Comparison of ENCODE assay signal across 13 mouse cellular contexts in genomic region chr11:110439354-110439753, GRCm38 (mm10). TPM values are rescaled to one million over a fixed set of nuclear protein-coding genes. Genes with fewer than 3 reads are reported as not detected.
A peak's percentile ranks its signal among the peaks of the same experiment; 100 is the strongest.
DNase-seq lines count a peak whose midpoint lies in the region; ATAC-seq lines count a peak whose summit lies in the region.
"Had no signal": no experiment of that assay in that cellular context is flagged by ENCODE, and none has a peak within 500 bp of the region (broad histone marks: within the 10 kb centered on the region; RNA-seq: fewer than 3 reads in every experiment).

No protein-coding gene starts in this region.

- no peaks in the 10 kb centered on the region for H3K36me3 ChIP-seq in limb, embryonic 11.5 days (ENCODE audit: control insufficient read depth, insufficient read depth, low read length)
- 0 out of 2 replicates have a peak, but pooled peaks cover 3% of the 10 kb centered on the region for H3K36me3 ChIP-seq in midbrain, embryonic 16.5 days (ENCODE audit: control insufficient read depth, insufficient read depth, low read length)
- H3K36me3 ChIP-seq in midbrain, embryonic 11.5 days (ENCODE audit: control insufficient read depth, insufficient read depth, low read length) = no peaks in the 10 kb centered on the region

- no peak overlapping the region for H3K4me2 ChIP-seq in limb, embryonic 11.5 days (ENCODE audit: low read depth, severe bottlenecking)
- H3K4me2 ChIP-seq in midbrain, embryonic 16.5 days (ENCODE audit: low read length) = no peak overlapping the region
- no peak overlapping the region for H3K4me2 ChIP-seq in midbrain, embryonic 11.5 days
- H3K4me2 ChIP-seq: liver, embryonic 15.5 days had no signal

- no peaks in the 10 kb centered on the region for H3K27me3 ChIP-seq in limb, embryonic 11.5 days (ENCODE audit: control insufficient read depth, insufficient read depth, low read length)
- H3K27me3 ChIP-seq in midbrain, embryonic 16.5 days (ENCODE audit: control insufficient read depth, insufficient read depth, low read depth, low read length) = no peaks in the 10 kb centered on the region
- no peaks in the 10 kb centered on the region for H3K27me3 ChIP-seq in midbrain, embryonic 11.5 days (ENCODE audit: control insufficient read depth, insufficient read depth, low read length)
- H3K27me3 ChIP-seq: liver, embryonic 15.5 days had no signal

- H3K27ac ChIP-seq in limb, embryonic 11.5 days (replicated peaks; ENCODE audit: low read depth, low read length) = no peak overlapping the region
- no peak overlapping the region for H3K27ac ChIP-seq in midbrain, embryonic 16.5 days (ENCODE audit: low read length)
- H3K27ac ChIP-seq in midbrain, embryonic 11.5 days (ENCODE audit: low read depth, low read length) = no peak overlapping the region
- H3K27ac ChIP-seq: liver, embryonic 15.5 days; midbrain, embryonic 10.5 days had no signal

- 43% methylated on average over 7 of the region's 7 CpGs for WGBS in limb, embryonic 11.5 days
- WGBS in midbrain, embryonic 16.5 days = 54% methylated on average over 7 of the region's 7 CpGs
- WGBS in midbrain, embryonic 11.5 days = 74% methylated on average over 7 of the region's 7 CpGs

- peak; percentile 33 to 41 for DNase-seq in kidney, postnatal 4 days
- DNase-seq in kidney, postnatal 25 days = no peak
- peak; percentile 53 for DNase-seq in c-Kit-positive CD71-negative TER-119-negative erythroid progenitor cells, embryonic 14.5 days (ENCODE audit: low read depth)
- DNase-seq in limb, embryonic 11.5 days (ENCODE audit: low spot score) = peak; percentile 35
- DNase-seq in adrenal gland, postnatal 10 days = no peak
- no peak for DNase-seq in midbrain, embryonic 11.5 days (ENCODE audit: low spot score, missing footprints)
- DNase-seq: adrenal gland, adult 8-10 months; cerebellum, adult 11-12 months; layer of hippocampus, postnatal 36 days had no signal

- ATAC-seq in CD4-positive, CD25-positive, alpha-beta regulatory T cell, adult 4 months = peak; percentile 54
- ATAC-seq in limb, embryonic 11.5 days (ENCODE audit: insufficient number of reproducible peaks, low FRiP score, low TSS enrichment, low read depth) = no peak
- ATAC-seq in midbrain, embryonic 16.5 days = no peak
- ATAC-seq in midbrain, embryonic 11.5 days (ENCODE audit: low FRiP score) = no peak

- H3K9me3 ChIP-seq in limb, embryonic 11.5 days (ENCODE audit: control insufficient read depth, low read length) = no peaks in the 10 kb centered on the region
- H3K9me3 ChIP-seq in midbrain, embryonic 16.5 days (replicated peaks; ENCODE audit: control insufficient read depth, low read length, poor library complexity, severe bottlenecking) = no peaks in the 10 kb centered on the region
- no peaks in the 10 kb centered on the region; the same call in 1 of the 2 replicates for H3K9me3 ChIP-seq in midbrain, embryonic 11.5 days (ENCODE audit: control insufficient read depth, low read length)
- H3K9me3 ChIP-seq: liver, embryonic 15.5 days had no signal

- H3K9ac ChIP-seq in limb, embryonic 11.5 days (ENCODE audit: low read length) = no peak overlapping the region
- H3K9ac ChIP-seq in midbrain, embryonic 16.5 days (ENCODE audit: low read depth, low read length) = no peak overlapping the region
- H3K9ac ChIP-seq in midbrain, embryonic 11.5 days (ENCODE audit: low read length) = no peak overlapping the region
- H3K9ac ChIP-seq: liver, embryonic 15.5 days had no signal

- no peaks in the 10 kb centered on the region for H3K4me1 ChIP-seq in limb, embryonic 11.5 days (ENCODE audit: control insufficient read depth, insufficient read depth, low read length)
- H3K4me1 ChIP-seq in midbrain, embryonic 16.5 days (ENCODE audit: control insufficient read depth, insufficient read depth, low read length) = peaks cover 4% of the 10 kb centered on the region; the same call in 1 of the 2 replicates
- H3K4me1 ChIP-seq in midbrain, embryonic 11.5 days (ENCODE audit: control insufficient read depth, insufficient read depth, low read length) = no peaks in the 10 kb centered on the region; the same call in 1 of the 2 replicates

- no peak overlapping the region for H3K4me3 ChIP-seq in limb, embryonic 11.5 days (ENCODE audit: low read depth, low read length)
- no peak overlapping the region for H3K4me3 ChIP-seq in midbrain, embryonic 16.5 days (ENCODE audit: low read depth, low read length)
- H3K4me3 ChIP-seq in midbrain, embryonic 11.5 days (ENCODE audit: low read depth, low read length) = no peak overlapping the region
- H3K4me3 ChIP-seq: liver, embryonic 15.5 days; midbrain, embryonic 10.5 days had no signal

RNA-seq across cellular contexts. Expression of gene Map2k6, which starts 40.4 kb away (rescaled TPM):
- polyA plus RNA-seq in CD4-positive, CD25-positive, alpha-beta regulatory T cell, adult 4 months (2017; shearing (Covaris generic)) = 1 to 10 TPM; 5.8 to 8.8 TPM
- polyA plus RNA-seq in limb, embryonic 11.5 days (2014; fragmentation: Nextera tagmentation; extraction: Ambion mirVana) = 58.7 and 62.4 TPM in 2 replicates
- 10 to 100 TPM in 1 of 2 experiments, 1 to 10 TPM in 1; 7.6 to 11.0 TPM for total RNA-seq in adrenal gland, postnatal 10 days (2021)
- 22.1 and 23.4 TPM in 2 replicates for polyA plus RNA-seq in midbrain, embryonic 16.5 days (2015; fragmentation: Nextera tagmentation; extraction: Ambion mirVana)
- 37.1 and 38.7 TPM in 2 replicates for polyA plus RNA-seq in midbrain, embryonic 11.5 days (2014; fragmentation: Nextera tagmentation; extraction: Ambion mirVana)

Comparison
In these comparisons a context has a peak if more than half of its experiments do, and no peak if none do; other contexts are left out.
1. DNase-seq: peak in kidney, postnatal 4 days (2 of 2), c-Kit-positive CD71-negative TER-119-negative erythroid progenitor cells, embryonic 14.5 days (single experiment) and limb, embryonic 11.5 days (single experiment); none in kidney, postnatal 25 days (0 of 2), adrenal gland, postnatal 10 days (single experiment) and midbrain, embryonic 11.5 days (single experiment).